Mouse (Mus musculus) liver, embryonic 14.5 days (tissue): ENCODE measurements around the gene Gpr150. TPM values are rescaled to one million over a fixed set of nuclear protein-coding genes. Genes with fewer than 3 reads are reported as not detected.
A peak's percentile ranks its signal among the peaks of the same experiment; 100 is the strongest.

ENCODE experiments used
- ATAC-seq: fragments of 200-750 bp; cut with Nextera tagmentation; 2 replicates; pipeline ENCODE4 v1.8.0; 2017; ENCODE audit warnings: moderate number of reproducible peaks, mild to moderate bottlenecking, moderate library complexity; ENCODE audit not compliant: insufficient read depth
- DNase-seq, 3 experiments: peaks; one replicate each; pipeline ENCODE4 v3.0.0-alpha.2; 2012 to 2013; ENCODE audit warnings: low read depth in 3 of 3, low spot score in 3 of 3
- H3K27ac ChIP-seq: fragments of 300-500 bp; sonication (generic); 2 replicates; pipeline ENCODE4 v1.5.1; 2014; ENCODE audit warnings: moderate library complexity, mild to moderate bottlenecking, control low read depth, inconsistent platforms
- H3K27me3 ChIP-seq: fragments of 300-500 bp; sonication (generic); 2 replicates; pipeline ENCODE4 v1.6.1; 2014; ENCODE audit warnings: mild to moderate bottlenecking, low read length, moderate library complexity; ENCODE audit not compliant: control insufficient read depth, insufficient read depth
- H3K36me3 ChIP-seq: fragments of 300-500 bp; sonication (generic); replicated peaks from 2 replicates; pipeline ENCODE4 v1.6.1; 2014; ENCODE audit warnings: low read depth; ENCODE audit not compliant: control insufficient read depth, insufficient read depth
- H3K4me1 ChIP-seq, 2 experiments: fragments of 200-500 bp in 1 of 2; fragments of 300-500 bp in 1 of 2; sonication (generic) in 1 of 2; replicated peaks; 2 replicates each; pipeline ENCODE4 v1.6.1; 2012 to 2014; ENCODE audit warnings: antibody characterized with exemption in 1 of 2, inconsistent platforms in 1 of 2, low read length in 1 of 2; ENCODE audit not compliant: control insufficient read depth in 2 of 2, insufficient read depth in 2 of 2
- H3K4me2 ChIP-seq: fragments of 300-500 bp; sonication (generic); 2 replicates; pipeline ENCODE4 v1.6.1; 2014; ENCODE audit warnings: low read depth, mild to moderate bottlenecking, control low read depth, moderate library complexity
- H3K4me3 ChIP-seq, 2 experiments: fragments of 200-500 bp in 1 of 2; fragments of 300-500 bp in 1 of 2; sonication (generic) in 1 of 2; 2 replicates each; pipeline ENCODE4 v1.5.1; 2012 to 2014; ENCODE audit warnings: low read depth in 2 of 2, low read length in 2 of 2, mild to moderate bottlenecking in 2 of 2, control low read depth in 1 of 2, inconsistent platforms in 1 of 2, moderate library complexity in 1 of 2; ENCODE audit not compliant: insufficient read depth in 1 of 2
- H3K9ac ChIP-seq: fragments of 300-500 bp; sonication (generic); replicated peaks from 2 replicates; pipeline ENCODE4 v1.6.1; 2014; ENCODE audit warnings: mild to moderate bottlenecking, control low read depth, moderate library complexity
- H3K9me3 ChIP-seq: fragments of 300-500 bp; sonication (generic); 2 replicates; pipeline ENCODE4 v1.6.1; 2016; ENCODE audit warnings: low read length, mixed read lengths; ENCODE audit not compliant: control insufficient read depth
- CTCF ChIP-seq: IDR thresholded peaks from 2 replicates; pipeline ENCODE4 v1.5.1; 2016; ENCODE audit warnings: antibody characterized with exemption, low read depth, control low read depth
- EP300 ChIP-seq: IDR thresholded peaks from 2 replicates; pipeline ENCODE4 v1.6.1; 2016; ENCODE audit warnings: antibody characterized with exemption, low read depth
- WGBS: fragments of 180-500 bp; shearing (Covaris S2); extraction: QIAGEN DNeasy Blood & Tissue Kit; methylation state at CpG from one replicate; pipeline ENCODE4 v1.1.7; 2014; ENCODE audit not compliant: insufficient replicate concordance; 5-methylcytosine and 5-hydroxymethylcytosine counted together
- polyA plus RNA-seq, 2 experiments: library from polyadenylated mRNA; depleted of rRNA in 1 of 2; stranded (reverse) in 1 of 2; unstranded in 1 of 2; fragments of >200 nt; fragmentation: Nextera tagmentation in 1 of 2; extraction: Ambion mirVana in 1 of 2; gene quantifications; 2 replicates each; pipeline versions ENCODE4 v1.2.1 to v1.2.3; 2012 to 2014

The Gpr150 gene
- polyA plus RNA-seq, 2 experiments, result 1.7 to 2.0 TPM

DNA sequence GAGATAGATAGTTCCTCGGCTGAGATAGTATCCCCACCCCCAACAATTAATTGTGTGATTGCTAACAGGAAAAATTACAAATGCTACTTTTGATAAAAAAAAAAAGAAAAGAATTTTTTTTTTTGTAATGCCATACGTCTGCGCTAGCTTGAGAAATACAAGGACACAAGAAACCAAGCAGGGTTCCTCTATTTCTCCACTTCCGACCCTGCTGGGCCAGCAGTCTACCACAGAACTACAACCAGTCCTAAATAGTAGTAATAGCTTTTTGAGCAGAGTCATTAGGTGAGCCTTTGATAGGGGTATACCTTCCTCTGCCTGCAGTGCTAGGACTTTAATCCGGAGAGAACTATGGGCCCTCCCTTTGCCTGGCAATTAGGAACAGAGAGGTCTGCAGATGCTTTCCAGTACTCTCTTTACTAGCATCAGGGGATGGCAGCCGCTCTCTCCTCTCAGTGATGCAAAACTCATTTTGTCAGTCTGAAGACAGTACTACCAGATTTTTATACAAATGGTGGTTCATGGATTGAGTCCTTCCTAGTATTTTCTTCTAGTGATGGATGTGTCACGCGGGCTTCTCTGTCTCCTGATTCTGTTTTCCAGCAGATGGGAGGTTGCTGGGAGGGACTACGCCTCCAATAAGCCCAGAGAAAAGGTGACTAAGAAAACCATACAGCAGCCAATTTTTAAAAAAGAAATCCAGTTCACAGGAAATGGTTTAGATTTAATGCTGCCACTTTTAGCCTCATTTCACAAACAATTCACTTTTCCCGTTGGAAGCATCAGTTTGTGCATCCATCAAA lies 672 bp upstream of the Gpr150 start:
- H3K4me3 ChIP-seq, result peak overlapping the region in 1 of 2 experiments; percentile 75; a peak in 2 of 4 replicates
- H3K36me3 ChIP-seq, result no peaks in the 10 kb centered on the region
- WGBS, result 64% methylated on average over 10 of the region's 10 CpGs
- peak overlapping the region; percentile 94 for H3K4me2 ChIP-seq
- H3K9me3 ChIP-seq, result no peaks in the 10 kb centered on the region
- ATAC-seq, result no peak
- no peak overlapping the region for H3K27ac ChIP-seq
- TF ChIP-seq CTCF, result no peak
- TF ChIP-seq EP300, result no peak
- peaks cover 13% of the 10 kb centered on the region in 2 experiments for H3K4me1 ChIP-seq
- peaks cover 9% of the 10 kb centered on the region for H3K27me3 ChIP-seq
- H3K9ac ChIP-seq, result no peak overlapping the region; the same call in 1 of the 2 replicates
- no peak for DNase-seq

DNA sequence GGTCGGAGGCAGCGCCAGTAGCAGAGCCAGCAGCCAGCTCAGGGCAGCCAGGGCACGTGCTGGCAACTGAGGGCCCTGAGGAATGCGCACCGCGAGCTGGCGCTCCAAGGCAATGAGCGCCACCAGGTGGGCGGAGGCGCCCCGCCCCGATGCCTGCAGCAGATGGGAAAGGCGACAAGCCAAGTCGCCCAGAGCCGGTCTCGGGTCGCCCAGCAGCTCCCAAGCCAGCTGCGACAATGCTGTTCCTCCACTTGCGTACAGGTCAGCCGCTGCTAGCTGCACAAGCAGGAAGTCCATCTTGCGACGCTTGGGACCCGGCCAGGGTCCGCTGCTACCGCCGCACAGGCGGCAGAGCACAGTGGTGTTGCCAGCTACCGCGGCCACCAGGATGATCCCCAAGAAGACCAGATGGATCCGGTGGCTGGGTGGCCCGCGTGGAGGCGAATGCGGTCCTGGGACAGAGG lies 503 bp downstream of the Gpr150 start:
- WGBS, result under 1% methylated on average over 33 of the region's 34 CpGs
- Histone ChIP-seq H3K4me2 (peak overlapping the region; percentile 94), H3K4me1 (peaks cover 13% of the 10 kb centered on the region in 2 experiments), H3K9ac (peak overlapping the region; percentile 73), H3K4me3 (peak overlapping the region; percentile 69 to 75), H3K27me3 (peaks cover 9% of the 10 kb centered on the region), H3K9me3 (no peaks in the 10 kb centered on the region), H3K36me3 (no peaks in the 10 kb centered on the region), H3K27ac (peak overlapping the region; percentile 46)
- ATAC-seq (peak; percentile 82), DNase-seq (peak; percentile 63 to 78 (median 66))
- TF ChIP-seq EP300 (no peak), CTCF (peak; percentile 89)

DNA sequence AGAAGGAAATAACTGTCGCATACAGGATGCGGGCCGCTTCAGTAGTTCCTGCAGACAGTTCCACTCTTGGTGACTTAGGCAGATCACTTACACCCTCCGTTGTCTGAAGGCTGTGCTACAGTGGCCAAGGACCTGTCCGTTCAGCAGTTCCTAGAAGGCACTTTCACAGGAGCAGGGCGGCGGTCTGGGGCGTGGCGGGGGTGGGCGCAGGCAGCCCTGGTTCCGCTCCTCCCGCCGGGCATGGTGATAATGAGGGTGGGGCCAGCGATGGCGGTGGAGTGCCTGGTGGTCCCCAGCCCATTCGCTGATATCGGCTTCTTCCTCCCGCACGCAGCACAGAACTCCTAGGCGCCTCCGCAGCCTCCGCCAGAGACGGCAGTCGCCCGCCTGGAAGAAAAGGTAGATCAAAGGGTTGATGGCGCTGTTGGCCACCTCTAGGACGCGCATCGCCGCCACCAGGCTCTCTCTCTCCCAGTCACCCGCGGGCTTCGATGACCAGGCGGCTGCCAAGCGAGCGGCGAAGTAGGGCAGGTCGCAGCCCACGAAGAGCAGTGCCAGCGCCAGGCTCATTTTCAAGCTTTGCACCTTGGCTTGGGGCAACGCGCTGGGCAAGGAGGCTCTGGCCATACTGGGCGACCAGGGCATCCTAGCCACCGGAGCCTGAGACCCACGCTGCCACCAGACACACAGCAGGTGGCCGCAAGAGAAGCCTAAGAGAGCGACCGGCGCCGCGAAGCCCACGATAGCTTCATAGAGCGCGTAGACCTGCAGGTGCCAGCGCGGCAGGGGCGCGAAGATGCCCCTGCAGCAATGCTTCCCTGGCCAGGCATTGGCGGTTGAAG lies 1.2 kb downstream of the Gpr150 start:
- peak overlapping the region; percentile 51 for H3K27ac ChIP-seq

DNA sequence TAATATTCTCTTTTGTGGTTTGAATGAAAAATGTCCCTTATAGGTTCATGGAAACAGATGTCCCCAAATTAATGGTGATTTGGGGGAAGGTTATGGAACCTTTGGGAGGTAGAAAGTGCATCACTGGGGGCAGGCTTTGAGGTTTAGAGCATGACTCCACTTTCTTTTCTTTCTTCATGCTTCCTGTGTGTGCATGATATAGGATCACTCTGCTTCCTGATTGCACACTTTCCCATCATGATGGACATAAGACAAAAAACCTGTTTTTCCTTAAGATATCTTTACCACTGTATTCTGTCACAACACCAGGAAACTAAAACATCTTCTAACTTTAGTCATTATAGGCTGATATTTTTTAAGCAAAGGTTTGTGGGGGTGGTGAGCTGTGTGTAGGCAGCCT lies 11.8 kb downstream of the Gpr150 start:
- no peak for TF ChIP-seq EP300
- DNase-seq, result no peak
- Histone ChIP-seq H3K4me3 (no peak overlapping the region), H3K9ac (no peak overlapping the region), H3K36me3 (no peaks in the 10 kb centered on the region), H3K4me2 (no peak overlapping the region), H3K4me1 (peaks cover 0 to 3% of the 10 kb centered on the region in 2 experiments; a peak in 2 of 4 replicates), H3K9me3 (no peaks in the 10 kb centered on the region), H3K27me3 (no peaks in the 10 kb centered on the region), H3K27ac (no peak overlapping the region)
- no peak for ATAC-seq

More for the DNA sequence above, 1.2 kb downstream of the Gpr150 start:
- peak overlapping the region; percentile 73 for H3K9ac ChIP-seq
- no peaks in the 10 kb centered on the region for H3K36me3 ChIP-seq
- peaks cover 13% of the 10 kb centered on the region in 2 experiments for H3K4me1 ChIP-seq
- under 1% methylated on average over 57 of the region's 59 CpGs for whole genome bisulfite sequencing
- H3K9me3 ChIP-seq, result no peaks in the 10 kb centered on the region
- H3K4me2 ChIP-seq, result peak overlapping the region; percentile 94
- H3K4me3 ChIP-seq, result peak overlapping the region; percentile 69 to 75
- TF ChIP-seq EP300 (no peak), CTCF (no peak)
- DNase-seq, result peak; percentile 65 to 76 (median 69)
- H3K27me3 ChIP-seq, result peaks cover 9% of the 10 kb centered on the region
- peak; percentile 89 for ATAC-seq

DNA sequence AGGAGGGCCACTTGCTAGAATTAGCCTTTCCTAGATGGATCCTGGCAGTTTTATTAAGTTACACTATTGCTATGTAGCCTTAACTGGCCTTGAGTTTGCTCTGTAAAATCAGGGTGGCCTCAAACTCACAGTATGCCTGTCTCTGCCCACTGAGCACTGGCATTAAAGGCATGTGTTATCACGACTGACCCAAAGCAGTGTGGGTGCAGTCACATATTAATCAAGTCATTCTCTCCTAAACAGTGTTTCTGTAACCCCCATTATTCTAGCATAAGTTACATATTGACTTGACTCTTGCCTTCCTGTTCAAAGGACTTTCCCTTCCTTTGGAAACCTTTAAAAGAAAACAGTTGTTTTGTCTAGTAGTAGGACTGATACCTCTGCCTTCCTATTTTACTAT lies 14.3 kb downstream of the Gpr150 start:
- Histone ChIP-seq H3K4me3 (no peak overlapping the region), H3K36me3 (no peaks in the 10 kb centered on the region), H3K27me3 (no peaks in the 10 kb centered on the region), H3K27ac (no peak overlapping the region), H3K4me1 (no peaks in the 10 kb centered on the region), H3K9ac (no peak overlapping the region), H3K9me3 (no peaks in the 10 kb centered on the region), H3K4me2 (no peak overlapping the region)
- ATAC-seq, result no peak
- DNase-seq, result no peak
- WGBS, result 32% methylated on average over 1 of the region's 1 CpGs
- TF ChIP-seq CTCF (no peak), EP300 (no peak)
